Mouse (Mus musculus) small intestine, adult 2 months (tissue): Measurements from ENCODE around the gene Lmnb2.

ENCODE experiments used
- CTCF ChIP-seq: fragments of 200-500 bp; IDR thresholded peaks from 2 replicates; pipeline ENCODE4 v1.5.1; 2012; ENCODE audit warnings: low read depth, mild to moderate bottlenecking, control low read depth, inconsistent platforms, low read length, moderate library complexity, mixed read lengths; ENCODE audit not compliant: insufficient replicate concordance, insufficient read length; ENCODE audit errors: extremely low read depth
- POLR2A ChIP-seq: fragments of 200-500 bp; IDR thresholded peaks from 2 replicates; pipeline ENCODE4 v1.6.1; 2012; ENCODE audit warnings: low read depth, mild to moderate bottlenecking, control low read depth, inconsistent platforms, low read length, moderate library complexity

- no peak for TF ChIP-seq CTCF
- no peak for TF ChIP-seq POLR2A
Observed at GRCm38 (mm10) chr10:80887181-80887580, 30.9 kb downstream of the Lmnb2 start.
